In the genomic region with DNA sequence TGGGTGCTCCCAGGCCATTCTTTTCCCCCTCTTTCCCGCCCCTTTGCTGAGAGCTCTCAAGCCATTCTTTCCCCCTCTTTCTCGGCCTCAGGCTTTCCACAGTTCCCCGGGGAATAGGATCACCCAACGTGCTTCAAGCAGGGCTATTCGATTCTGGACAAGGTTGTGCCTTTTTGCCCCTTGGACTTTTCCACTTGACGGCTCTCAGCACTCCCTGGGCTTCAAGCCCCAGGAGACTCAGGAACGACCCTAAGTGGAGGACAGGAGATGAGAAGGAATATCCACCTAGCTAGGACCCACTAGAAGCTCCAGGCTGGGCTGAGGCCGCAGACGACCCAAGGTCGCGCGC, we compare ENCODE assay signal across 8 mouse cellular contexts. TPM values are rescaled to one million over a fixed set of nuclear protein-coding genes. Genes with fewer than 3 reads are reported as not detected.
A peak's percentile ranks its signal among the peaks of the same experiment; 100 is the strongest.
DNase-seq lines count a peak whose midpoint lies in the region; TF ChIP-seq lines count a peak whose summit lies in the region.

No protein-coding gene starts in this region.

- TF ChIP-seq CTCF in gastrocnemius, adult 2 months (IDR thresholded peaks at IDR 0.05), result no peak
- TF ChIP-seq CTCF in thymus, adult 2 months (IDR thresholded peaks at IDR 0.05; ENCODE audit: borderline replicate concordance, control insufficient read depth, extremely low read depth, insufficient read depth, low read length, poor library complexity), result no peak
- TF ChIP-seq CTCF in olfactory bulb, adult 2 months (IDR thresholded peaks at IDR 0.05; ENCODE audit: insufficient read depth, low read depth, low read length), result no peak

- H3K4me1 ChIP-seq in thymus, adult 2 months (replicated peaks; ENCODE audit: control insufficient read depth, insufficient read depth, low read length), result peaks cover 12% of the 10 kb centered on the region
- peaks cover 4% of the 10 kb centered on the region; the same call in 1 of the 2 replicates for H3K4me1 ChIP-seq in olfactory bulb, adult 2 months (ENCODE audit: control insufficient read depth, insufficient read depth, low read length)

- DNase-seq in gastrocnemius, adult 2 months, result no peak
- DNase-seq in gastrocnemius, adult 8-10 months (ENCODE audit: low spot score in 2 of 2), result no peak
- DNase-seq in thymus, adult 2 months, result no peak
- no peak for DNase-seq in thymus, postnatal 14 days
- peak; percentile 55 to 59 for DNase-seq in kidney, postnatal 36 days
- DNase-seq in cerebellum, adult 9-10 months, result no peak
- DNase-seq in thymus, postnatal 25 days, result no peak

- WGBS in thymus, adult 2 months, result 4% methylated on average over 12 of the region's 12 CpGs
- 1% methylated on average over 12 of the region's 12 CpGs for WGBS in olfactory bulb, adult 2 months

- H3K27me3 ChIP-seq in thymus, adult 2 months (ENCODE audit: control insufficient read depth, insufficient read depth, low read length), result no peaks in the 10 kb centered on the region

- intact Hi-C loops in gastrocnemius, adult 2 months (cut with DNase I), result no loop called here

- peaks cover 13% of the 10 kb centered on the region; the same call in 1 of the 2 replicates for H3K36me3 ChIP-seq in thymus, adult 2 months (ENCODE audit: control insufficient read depth, insufficient read depth, low read length)

- peak overlapping the region; percentile 94 for H3K4me3 ChIP-seq in gastrocnemius, adult 2 months
- peak overlapping the region; percentile 81 for H3K4me3 ChIP-seq in thymus, adult 2 months (ENCODE audit: control insufficient read depth, insufficient read depth, low read length)
- H3K4me3 ChIP-seq in olfactory bulb, adult 2 months (ENCODE audit: insufficient read depth, low read depth, low read length), result peak overlapping the region; percentile 83

- peak overlapping the region; percentile 96 for H3K27ac ChIP-seq in gastrocnemius, adult 2 months
- peak overlapping the region; percentile 57; the same call in 1 of the 2 replicates for H3K27ac ChIP-seq in thymus, adult 2 months (ENCODE audit: control insufficient read depth, insufficient read depth, low read length)
- H3K27ac ChIP-seq in olfactory bulb, adult 2 months (ENCODE audit: insufficient read depth, low read depth, low read length), result peak overlapping the region; percentile 87

- TF ChIP-seq POLR2A in thymus, adult 2 months (IDR thresholded peaks at IDR 0.05; ENCODE audit: control insufficient read depth, extremely low read depth, insufficient read depth, low read length, poor library complexity), result no peak
- no peak for TF ChIP-seq POLR2A in olfactory bulb, adult 2 months (IDR thresholded peaks at IDR 0.05; ENCODE audit: insufficient read depth, low read depth, low read length)

RNA-seq across cellular contexts. Expression of a gene that starts 0.7 kb away (rescaled TPM):
- total RNA-seq in gastrocnemius, adult 2 months (2021), result 10 to 100 TPM; 65.9 to 91.4 TPM
- 10 to 100 TPM; 67.9 to 78.5 (median 70.7) TPM for total RNA-seq in gastrocnemius, adult 8-10 months (2022)
- 25.1 and 28.3 TPM in 2 replicates for polyA plus RNA-seq in thymus, adult 2 months (2012; rRNA removed)
- polyA plus RNA-seq in olfactory bulb, adult 2 months (2012; ENCODE audit: insufficient read depth, insufficient read length, low replicate concordance, missing spikeins), result not detected in 2 replicates

RNA-seq across cellular contexts. Expression of a gene that starts 1.1 kb away (rescaled TPM):
- 10 to 100 TPM; 48.2 to 78.7 TPM for total RNA-seq in gastrocnemius, adult 2 months (2021)
- 10 to 100 TPM; 46.7 to 68.3 (median 56.0) TPM for total RNA-seq in gastrocnemius, adult 8-10 months (2022)
- polyA plus RNA-seq in thymus, adult 2 months (2012; rRNA removed), result 77.0 and 80.5 TPM in 2 replicates
- polyA plus RNA-seq in olfactory bulb, adult 2 months (2012; ENCODE audit: insufficient read depth, insufficient read length, low replicate concordance, missing spikeins), result not detected in 2 replicates

RNA-seq across cellular contexts. Expression of a gene that starts 43.4 kb away (rescaled TPM):
- total RNA-seq in gastrocnemius, adult 2 months (2021), result under 1 TPM; 0.11 to 0.15 TPM
- total RNA-seq in gastrocnemius, adult 8-10 months (2022), result under 1 TPM in 1 of 4 experiments, not detected in 3; 0.07 TPM
- polyA plus RNA-seq in thymus, adult 2 months (2012; rRNA removed), result 1.8 and 2.2 TPM in 2 replicates
- polyA plus RNA-seq in olfactory bulb, adult 2 months (2012; ENCODE audit: insufficient read depth, insufficient read length, low replicate concordance, missing spikeins), result not detected in 2 replicates

RNA-seq across cellular contexts. Expression of a gene that starts 44.7 kb away (rescaled TPM):
- not detected for total RNA-seq in gastrocnemius, adult 2 months (2021)
- not detected for total RNA-seq in gastrocnemius, adult 8-10 months (2022)
- 5.6 and 6.9 TPM in 2 replicates for polyA plus RNA-seq in thymus, adult 2 months (2012; rRNA removed)
- polyA plus RNA-seq in olfactory bulb, adult 2 months (2012; ENCODE audit: insufficient read depth, insufficient read length, low replicate concordance, missing spikeins), result not detected in 2 replicates

Comparison
In these comparisons a context has a peak if more than half of its experiments do, and no peak if none do; other contexts are left out.
1. DNase-seq: peak in kidney, postnatal 36 days (2 of 2); none in gastrocnemius, adult 2 months (single experiment), gastrocnemius, adult 8-10 months (0 of 2), thymus, adult 2 months (single experiment), thymus, postnatal 14 days (single experiment), cerebellum, adult 9-10 months (single experiment) and thymus, postnatal 25 days (single experiment).
2. Peak in every context shown above with its lines, with median percentiles within 50 percentile points of each other: H3K27ac ChIP-seq and H3K4me3 ChIP-seq.